Mouse (Mus musculus) activated CD4-positive, CD25-positive, alpha-beta regulatory T cell, adult 4 months (primary cell): ENCODE measurements around the gene Sgo1. TPM values are rescaled to one million over a fixed set of nuclear protein-coding genes. Genes with fewer than 3 reads are reported as not detected.
"Not testable (repeated sequence)": the region's sequence is repeated elsewhere in the genome, so short reads cannot be mapped to it uniquely, and the experiment has no call there.

Experiments used
- ATAC-seq: one replicate; pipeline ENCODE4 v1.8.0; 2017
- polyA plus RNA-seq, 2 experiments: library from polyadenylated mRNA; unstranded; fragments of 100-300 nt; shearing (Covaris generic); gene quantifications; one replicate each; pipeline ENCODE4 v1.2.1; 2017

Gene Sgo1
- polyA plus RNA-seq = 10 to 100 TPM in 1 of 2 experiments, 1 to 10 TPM in 1; 7.1 to 12.3 TPM

DNA sequence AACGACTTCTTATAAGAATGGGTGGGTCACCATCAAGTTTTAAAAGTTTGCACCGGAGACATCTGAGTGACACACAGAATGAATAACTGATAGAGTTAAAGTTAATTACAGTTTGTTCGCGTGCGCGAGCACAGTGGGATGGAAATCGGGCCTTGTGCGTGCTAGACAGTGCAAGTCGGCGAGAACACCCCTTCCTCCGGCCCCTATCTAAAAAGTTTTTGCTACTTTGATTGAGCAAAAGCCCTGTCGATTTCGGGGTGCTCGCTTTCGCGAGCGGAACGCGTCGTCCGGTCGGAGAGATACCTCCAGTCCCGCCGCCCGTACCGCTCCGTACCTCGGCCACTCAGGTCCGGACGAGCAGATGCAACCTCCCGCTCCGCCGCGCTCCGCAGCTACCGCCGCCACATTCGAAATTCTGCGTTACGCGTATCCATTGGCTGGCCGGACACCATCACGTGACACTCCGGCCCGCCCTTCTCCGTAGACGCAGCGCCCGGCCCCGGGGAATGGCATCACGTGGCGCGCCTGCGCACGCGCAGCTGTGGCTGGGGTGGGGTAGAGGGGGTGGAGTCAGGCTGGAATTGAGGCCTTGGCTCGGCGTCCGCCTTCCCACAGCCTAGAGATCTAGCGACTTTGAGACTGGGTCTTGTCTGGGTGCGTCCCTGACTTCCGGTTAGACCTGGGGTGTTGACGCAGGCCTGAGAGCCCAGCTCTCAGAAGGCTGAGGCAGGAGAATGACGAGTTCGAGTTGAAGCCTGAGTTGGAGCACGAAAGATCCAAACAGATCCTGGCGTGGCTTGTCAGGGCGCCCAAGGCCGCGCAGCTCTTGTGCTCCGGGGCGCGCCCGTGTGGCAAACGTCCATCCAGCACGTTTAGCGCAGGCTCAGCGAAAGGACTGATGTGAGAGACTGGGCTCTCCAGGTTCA lies at the start of gene Sgo1:
TSS of gene Sgo1 (minus strand) at position 457 of the 926 bp plus-strand sequence.
- ATAC-seq = peak; percentile 89

DNA sequence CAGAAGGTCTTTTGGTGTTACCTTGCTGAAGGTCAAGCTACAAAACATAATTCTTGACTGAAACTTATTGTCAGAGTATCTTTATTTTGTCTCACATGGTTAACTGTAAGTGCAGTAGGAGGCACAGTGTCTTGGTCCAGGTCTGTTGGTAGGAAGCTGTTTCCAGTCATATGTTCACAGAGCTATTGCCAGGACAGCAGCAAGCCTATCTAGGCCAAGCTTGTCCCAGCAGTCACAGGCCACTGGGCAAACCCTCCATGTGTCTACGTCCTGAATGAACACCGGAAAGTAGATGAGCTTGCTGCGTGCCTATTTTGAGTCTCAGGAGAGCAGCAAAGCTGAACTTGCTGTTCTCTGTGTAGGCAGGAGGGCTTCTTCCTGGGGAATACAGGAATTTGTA lies 29.8 kb upstream of the Sgo1 start:
- ATAC-seq = not testable (repeated sequence)

DNA sequence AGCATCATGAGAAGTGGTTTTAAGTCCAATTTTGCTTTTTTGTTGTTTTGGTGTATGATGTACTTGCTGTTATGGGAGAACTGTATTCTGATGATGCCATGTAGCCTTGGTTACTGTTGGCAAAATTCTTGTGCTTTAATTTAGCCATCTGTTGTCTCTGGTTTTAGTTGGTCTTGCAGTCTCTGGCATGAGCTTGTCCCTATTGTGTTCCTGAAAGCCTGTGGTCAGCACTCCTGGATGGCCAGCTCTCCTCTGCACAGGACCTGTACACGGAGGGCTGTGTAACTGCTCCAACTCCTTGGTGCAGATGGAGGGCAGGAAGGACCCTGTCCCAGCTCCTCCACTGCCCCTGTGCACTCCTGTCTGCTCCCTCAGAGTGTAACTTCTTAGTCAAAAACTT lies 29.3 kb upstream of the Sgo1 start:
- no peak for ATAC-seq

DNA sequence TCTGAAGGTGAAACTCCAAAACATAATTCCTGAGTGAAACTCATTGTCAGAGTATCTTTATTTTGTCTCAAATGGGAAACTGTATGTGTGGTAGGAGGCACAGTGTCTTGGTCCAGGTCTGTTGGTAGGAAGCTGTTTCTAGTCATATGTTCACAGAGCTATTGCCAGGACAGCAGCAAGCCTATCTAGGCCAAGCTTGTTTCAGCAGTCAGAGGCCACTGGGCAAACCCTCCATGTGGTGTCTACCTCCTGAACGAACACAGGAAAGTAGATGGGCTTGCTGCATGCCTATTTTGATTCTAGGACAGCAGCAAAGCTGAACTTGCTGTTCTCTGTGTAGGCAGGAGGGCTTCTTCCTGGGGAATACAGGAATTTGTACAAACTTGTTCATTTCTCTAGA lies 26.0 kb upstream of the Sgo1 start:
- ATAC-seq = not testable (repeated sequence)

- no peak for ATAC-seq
Observed at GRCm38 (mm10) chr17:53714453-53714852, 25.3 kb upstream of the Sgo1 start.

- ATAC-seq = not testable (repeated sequence)
Observed at GRCm38 (mm10) chr17:53697521-53697920, 8.4 kb upstream of the Sgo1 start.

DNA sequence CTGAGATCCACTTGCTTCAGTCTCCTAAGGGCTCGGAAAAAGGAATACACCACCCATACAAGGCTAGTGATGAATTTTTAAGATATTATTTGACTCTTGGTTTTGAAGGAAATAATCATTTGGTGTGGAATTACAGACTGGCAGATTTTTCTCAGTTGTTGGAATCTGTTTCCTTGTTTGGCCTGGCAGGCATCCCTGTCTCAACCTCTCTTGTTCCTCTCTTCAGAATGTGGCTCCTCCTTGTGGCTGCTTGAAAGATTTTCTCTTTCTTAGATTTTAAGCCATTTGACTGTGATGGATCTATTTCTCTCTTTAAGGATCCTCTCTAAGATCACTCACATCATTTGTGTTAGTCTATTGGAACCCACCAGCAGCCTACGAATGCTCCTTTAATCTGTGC lies 4.9 kb upstream of the Sgo1 start:
- no peak for ATAC-seq

- ATAC-seq = no peak
Observed at GRCm38 (mm10) chr17:53689946-53690345, 813 bp upstream of the Sgo1 start.

DNA sequence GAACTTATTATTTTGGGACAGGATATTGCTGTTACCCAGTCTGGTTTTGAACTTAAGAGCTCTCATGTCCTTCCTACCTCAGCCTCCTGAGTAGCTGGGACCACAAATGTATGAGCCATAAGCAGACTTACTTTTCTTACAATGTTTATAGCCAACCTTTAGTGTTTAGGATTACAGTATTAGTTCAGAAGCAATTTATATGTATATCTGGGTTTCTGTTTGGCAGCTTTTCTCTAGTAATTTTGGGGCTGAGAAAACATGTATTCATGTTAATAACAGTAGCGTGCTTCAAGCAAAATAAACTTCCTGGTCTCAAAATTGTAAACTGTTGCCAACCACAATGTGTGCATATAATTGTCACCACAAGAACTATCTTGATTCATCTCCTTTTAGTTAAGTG lies 812 bp downstream of the Sgo1 start:
- no peak for ATAC-seq

- ATAC-seq = no peak
Observed at GRCm38 (mm10) chr17:53678716-53679115, 10.4 kb downstream of the Sgo1 start.

DNA sequence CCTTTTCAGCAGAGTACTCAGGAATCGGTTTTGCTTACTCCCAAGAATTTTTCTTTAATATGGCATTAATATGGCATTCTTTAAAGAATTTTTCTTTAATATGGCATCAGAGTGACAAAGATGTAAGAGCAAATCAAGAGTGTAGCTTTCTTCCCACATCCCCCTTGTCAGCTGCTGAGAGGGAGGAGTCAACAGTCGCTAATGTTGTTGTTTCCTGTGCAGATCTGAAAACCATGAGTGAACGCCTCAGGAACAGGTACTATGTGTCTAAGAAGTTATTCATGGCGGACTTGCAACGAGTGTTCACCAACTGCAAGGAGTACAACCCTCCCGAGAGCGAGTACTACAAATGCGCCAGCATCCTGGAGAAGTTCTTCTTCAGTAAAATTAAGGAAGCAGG lies 18.7 kb downstream of the Sgo1 start:
- peak; percentile 64 for ATAC-seq

GRCm38 (mm10) chr17:53664703-53665382 lies 24.3 kb downstream of the Sgo1 start:
- ATAC-seq = no peak

- ATAC-seq = peak; percentile 75
Observed at GRCm38 (mm10) chr17:53664267-53664666, 24.9 kb downstream of the Sgo1 start.

DNA sequence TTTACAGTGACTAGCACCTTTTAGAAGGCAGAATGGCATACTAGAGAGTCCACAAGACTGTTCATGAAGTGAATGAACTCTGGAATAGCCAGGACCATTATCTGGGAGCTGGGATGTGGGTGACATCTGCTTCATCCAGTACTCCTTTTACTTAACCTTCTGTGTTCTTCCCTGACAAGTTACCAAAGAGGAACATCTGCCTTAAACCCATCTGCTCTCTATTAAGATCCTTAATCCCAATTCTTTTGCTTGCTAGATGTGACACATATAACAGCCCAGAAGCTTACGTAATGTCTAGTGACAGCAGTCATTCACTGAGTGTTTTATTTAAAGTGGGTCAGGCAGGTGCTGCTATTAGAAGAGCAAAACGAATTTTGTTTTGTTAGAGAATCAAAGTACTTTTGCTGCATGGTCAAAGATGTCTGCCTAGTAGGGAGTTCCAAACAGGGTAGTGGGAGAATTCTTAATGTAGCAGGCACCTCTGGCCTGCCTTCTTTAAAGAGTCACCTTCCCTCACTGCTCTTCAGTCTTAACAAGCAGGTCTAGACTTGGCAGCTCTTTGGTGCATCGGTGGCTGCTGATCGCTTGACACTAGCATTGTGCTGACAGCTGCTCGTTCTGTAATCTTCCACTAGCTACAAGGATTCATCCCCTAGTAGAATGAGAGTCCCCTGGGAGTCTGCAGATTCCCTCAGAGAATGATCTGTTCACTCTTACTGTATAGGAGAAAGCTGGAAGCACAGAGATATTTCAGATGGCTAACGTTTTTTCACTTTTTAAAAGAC lies 27.9 kb downstream of the Sgo1 start:
- ATAC-seq = no peak

- ATAC-seq = no peak
Observed at GRCm38 (mm10) chr17:53659738-53660137, 29.4 kb downstream of the Sgo1 start.

DNA sequence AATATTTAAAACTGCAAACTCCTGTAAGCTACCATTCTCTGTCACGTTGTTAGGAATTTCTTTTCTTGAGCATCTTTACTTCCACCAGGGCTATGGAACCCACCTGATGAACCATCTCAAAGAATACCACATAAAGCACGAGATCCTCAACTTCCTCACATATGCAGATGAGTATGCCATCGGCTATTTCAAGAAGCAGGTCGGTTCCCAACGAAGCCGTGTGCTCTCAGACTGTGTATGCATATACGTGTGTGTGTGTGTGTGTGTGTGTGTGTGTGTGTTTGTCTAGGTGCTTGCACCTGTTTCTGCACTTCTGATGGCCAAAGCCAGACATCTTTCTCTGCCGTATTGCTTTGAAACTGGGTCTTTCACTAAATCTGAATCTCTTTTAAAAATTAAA lies 29.9 kb downstream of the Sgo1 start:
- no peak for ATAC-seq

DNA sequence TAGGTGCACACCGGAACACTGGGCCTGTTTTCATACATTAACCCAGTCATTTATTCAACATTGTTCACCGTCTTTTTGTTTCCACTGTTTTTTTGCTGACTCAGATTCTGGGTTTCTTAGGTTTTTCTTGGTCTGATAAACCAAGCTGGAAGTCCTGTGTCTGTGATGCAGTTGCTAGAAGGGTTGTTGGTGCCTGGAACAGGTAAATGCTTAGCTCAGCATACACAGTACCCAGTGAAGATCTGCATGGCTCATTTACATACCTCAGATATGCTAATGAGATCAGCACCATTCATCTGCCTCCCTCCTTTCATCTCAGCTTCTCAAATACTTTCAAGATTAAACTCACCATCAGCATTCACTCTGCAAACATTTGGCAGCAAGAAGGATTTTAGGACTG lies 30.5 kb downstream of the Sgo1 start:
- peak; percentile 83 for ATAC-seq

DNA sequence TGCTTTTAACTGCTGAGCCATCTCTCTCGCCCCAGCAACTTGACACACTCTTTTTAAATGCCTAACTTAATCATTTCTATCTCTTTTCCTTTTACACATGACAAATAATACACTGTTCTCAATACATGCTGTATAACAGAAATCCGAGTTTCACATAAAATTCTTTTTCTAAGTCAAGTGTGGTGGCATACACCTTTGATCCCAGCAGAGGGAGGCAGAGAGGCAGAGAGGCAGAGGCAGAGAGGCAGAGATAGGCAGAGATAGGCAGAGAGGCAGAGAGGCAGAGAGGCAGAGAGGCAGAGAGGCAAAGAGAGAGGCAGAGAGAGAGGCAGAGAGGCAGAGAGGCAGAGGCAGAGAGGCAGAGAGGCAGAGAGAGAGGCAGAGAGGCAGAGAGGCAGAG lies 31.7 kb downstream of the Sgo1 start:
- peak; percentile 57 for ATAC-seq

DNA sequence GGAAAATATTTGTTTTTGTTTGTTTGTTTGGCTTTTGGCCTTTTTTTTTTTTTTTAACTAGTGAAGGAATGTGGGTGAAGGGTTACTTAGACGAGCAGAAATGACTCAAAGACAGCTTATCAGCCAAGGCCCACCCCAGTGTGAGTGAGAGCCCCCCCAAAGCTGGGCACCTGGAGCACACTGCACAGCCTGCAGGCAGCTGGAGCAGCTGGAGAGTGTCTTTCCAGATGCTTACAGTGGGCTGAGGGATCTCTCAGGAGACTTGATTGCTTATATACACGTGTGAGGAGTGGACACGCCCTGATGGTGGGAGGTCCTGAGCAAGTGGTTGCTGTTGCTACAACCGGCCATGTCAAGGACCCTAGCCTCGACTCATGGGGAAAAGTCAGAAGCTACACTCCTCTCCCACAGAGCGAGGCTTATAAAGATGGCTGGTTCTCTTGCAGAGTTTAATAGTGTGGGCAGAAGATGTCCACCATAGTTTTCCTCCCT lies 32.7 kb downstream of the Sgo1 start:
- ATAC-seq = no peak

GRCm38 (mm10) chr17:53655959-53656358 lies 33.2 kb downstream of the Sgo1 start:
- ATAC-seq = no peak

DNA sequence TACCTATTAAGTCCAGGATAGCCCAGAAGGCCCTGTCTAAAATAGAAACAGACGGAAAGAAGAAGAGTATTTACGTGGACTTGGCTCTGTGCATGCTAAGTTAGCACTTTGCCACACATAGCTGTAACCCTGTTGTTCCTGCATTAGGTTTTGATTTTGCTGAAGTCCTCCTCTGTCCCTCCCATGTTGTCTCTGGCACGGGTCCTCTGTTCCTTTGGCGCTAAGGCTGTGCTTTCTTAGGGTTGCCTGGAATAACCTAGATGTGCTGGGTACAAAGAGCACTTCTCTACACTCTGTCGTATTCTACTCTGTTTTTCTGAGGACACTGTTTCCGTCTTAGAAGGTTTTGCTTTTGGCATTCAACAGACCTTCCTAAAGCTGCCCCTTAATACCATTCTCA lies 34.1 kb downstream of the Sgo1 start:
- no peak for ATAC-seq

DNA sequence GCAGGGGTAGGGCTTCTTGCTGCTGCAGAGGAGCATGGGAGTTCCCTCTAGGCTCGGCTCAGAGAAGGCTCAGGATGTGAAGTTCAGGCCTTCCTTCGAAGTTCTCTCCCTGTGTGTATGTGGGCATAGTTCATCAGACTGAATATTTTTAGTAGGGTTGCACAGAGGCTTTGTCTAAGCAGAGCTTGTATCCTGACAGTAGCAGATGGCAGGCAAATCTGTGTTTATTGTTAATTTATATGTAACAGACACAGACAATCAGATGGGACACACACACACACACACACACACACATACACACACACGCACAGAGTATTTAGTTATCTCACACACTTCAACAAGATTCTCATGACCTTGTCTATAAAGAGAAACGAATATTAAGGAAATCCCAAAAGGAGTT lies 34.5 kb downstream of the Sgo1 start:
- ATAC-seq = no peak

GRCm38 (mm10) chr17:53650251-53650661 lies 38.9 kb downstream of the Sgo1 start:
- ATAC-seq = peak; percentile 88
